Mouse (Mus musculus): ENCODE data around the gene Negr1. TPM values are rescaled to one million over a fixed set of nuclear protein-coding genes. Genes with fewer than 3 reads are reported as not detected.

The Negr1 gene
- total and polyA plus RNA-seq, 3 experiments = 0.65 to 1.1 (median 1.1) TPM

- intact Hi-C loops (cut with DNase I) = no loop called here
- WGBS = 46% methylated on average over 5 of the region's 5 CpGs
Measured at GRCm38 (mm10) chr3:156934778-156935290, 373.2 kb downstream of the Negr1 start.

GRCm38 (mm10) chr3:156947404-156947803 is 385.8 kb downstream of the Negr1 start:
- H3K27me3 ChIP-seq (ENCODE audit: control insufficient read depth, insufficient read depth, low read length) = no peaks in the 10 kb centered on the region
- no peak overlapping the region for H3K9ac ChIP-seq (ENCODE audit: low read depth, low read length)
- no peak overlapping the region for H3K27ac ChIP-seq
- H3K79me2 ChIP-seq (replicated peaks; ENCODE audit: control insufficient read depth, insufficient read depth, low read length) = no peaks in the 10 kb centered on the region
- no peaks in the 10 kb centered on the region for H3K36me3 ChIP-seq (ENCODE audit: control insufficient read depth, insufficient read depth, low read length)
- no peaks in the 10 kb centered on the region for H3K4me1 ChIP-seq (ENCODE audit: control insufficient read depth, insufficient read depth, low read length)
- intact Hi-C loops (cut with DNase I) = no loop called here
- no peak for DNase-seq
- WGBS = 63% methylated on average over 6 of the region's 6 CpGs
- no peak for TF ChIP-seq EP300 (IDR thresholded peaks at IDR 0.05; ENCODE audit: insufficient read depth, low read depth, low read length)
- no peak for TF ChIP-seq CTCF (IDR thresholded peaks at IDR 0.05)
- no peak overlapping the region for H3K4me3 ChIP-seq

More at GRCm38 (mm10) chr3:156934778-156935290, 373.2 kb downstream of the Negr1 start:
- Histone ChIP-seq H3K4me1 (ENCODE audit: control insufficient read depth, insufficient read depth, low read length) (no peaks in the 10 kb centered on the region), H3K36me3 (ENCODE audit: control insufficient read depth, insufficient read depth, low read length) (no peaks in the 10 kb centered on the region), H3K9ac (ENCODE audit: low read depth, low read length) (no peak overlapping the region), H3K27ac (no peak overlapping the region), H3K79me2 (replicated peaks; ENCODE audit: control insufficient read depth, insufficient read depth, low read length) (no peaks in the 10 kb centered on the region), H3K27me3 (ENCODE audit: control insufficient read depth, insufficient read depth, low read length) (no peaks in the 10 kb centered on the region), H3K4me3 (no peak overlapping the region)
- TF ChIP-seq EP300 (IDR thresholded peaks at IDR 0.05; ENCODE audit: insufficient read depth, low read depth, low read length) (no peak), CTCF (IDR thresholded peaks at IDR 0.05) (no peak), POLR2A (IDR thresholded peaks at IDR 0.05; ENCODE audit: insufficient read depth, low read depth, low read length) (no peak)
- no peak for DNase-seq

GRCm38 (mm10) chr3:156952970-156953369 is 391.4 kb downstream of the Negr1 start:
- Histone ChIP-seq H3K4me1 (ENCODE audit: control insufficient read depth, insufficient read depth, low read length) (no peaks in the 10 kb centered on the region), H3K79me2 (replicated peaks; ENCODE audit: control insufficient read depth, insufficient read depth, low read length) (no peaks in the 10 kb centered on the region), H3K9ac (ENCODE audit: low read depth, low read length) (no peak overlapping the region), H3K36me3 (ENCODE audit: control insufficient read depth, insufficient read depth, low read length) (no peaks in the 10 kb centered on the region), H3K4me3 (no peak overlapping the region), H3K27ac (no peak overlapping the region), H3K27me3 (ENCODE audit: control insufficient read depth, insufficient read depth, low read length) (no peaks in the 10 kb centered on the region)
- no peak for DNase-seq
- no peak for TF ChIP-seq POLR2A (IDR thresholded peaks at IDR 0.05; ENCODE audit: insufficient read depth, low read depth, low read length)
- TF ChIP-seq EP300 (IDR thresholded peaks at IDR 0.05; ENCODE audit: insufficient read depth, low read depth, low read length) = no peak
- TF ChIP-seq CTCF (IDR thresholded peaks at IDR 0.05) = no peak
- 41% methylated on average over 6 of the region's 6 CpGs for WGBS
- intact Hi-C loops (cut with DNase I) = no loop called here

- H3K9ac ChIP-seq (ENCODE audit: low read depth, low read length) = no peak overlapping the region
- H3K4me3 ChIP-seq = no peak overlapping the region
- no peaks in the 10 kb centered on the region for H3K79me2 ChIP-seq (replicated peaks; ENCODE audit: control insufficient read depth, insufficient read depth, low read length)
- no peaks in the 10 kb centered on the region for H3K4me1 ChIP-seq (ENCODE audit: control insufficient read depth, insufficient read depth, low read length)
- intact Hi-C loops (cut with DNase I) = no loop called here
- 74% methylated on average over 4 of the region's 4 CpGs for WGBS
- no peaks in the 10 kb centered on the region for H3K27me3 ChIP-seq (ENCODE audit: control insufficient read depth, insufficient read depth, low read length)
- TF ChIP-seq POLR2A (IDR thresholded peaks at IDR 0.05; ENCODE audit: insufficient read depth, low read depth, low read length) (no peak), CTCF (IDR thresholded peaks at IDR 0.05) (no peak), EP300 (IDR thresholded peaks at IDR 0.05; ENCODE audit: insufficient read depth, low read depth, low read length) (no peak)
- H3K36me3 ChIP-seq (ENCODE audit: control insufficient read depth, insufficient read depth, low read length) = no peaks in the 10 kb centered on the region
- no peak for DNase-seq
- H3K27ac ChIP-seq = no peak overlapping the region
Measured at GRCm38 (mm10) chr3:156955094-156955493, 393.5 kb downstream of the Negr1 start.

GRCm38 (mm10) chr3:156958640-156959039 is 397.0 kb downstream of the Negr1 start:
- Histone ChIP-seq H3K27ac (no peak overlapping the region), H3K9ac (ENCODE audit: low read depth, low read length) (no peak overlapping the region), H3K4me3 (no peak overlapping the region), H3K27me3 (ENCODE audit: control insufficient read depth, insufficient read depth, low read length) (no peaks in the 10 kb centered on the region), H3K4me1 (ENCODE audit: control insufficient read depth, insufficient read depth, low read length) (no peaks in the 10 kb centered on the region), H3K36me3 (ENCODE audit: control insufficient read depth, insufficient read depth, low read length) (no peaks in the 10 kb centered on the region), H3K79me2 (replicated peaks; ENCODE audit: control insufficient read depth, insufficient read depth, low read length) (no peaks in the 10 kb centered on the region)
- 94% methylated on average over 7 of the region's 7 CpGs for WGBS
- intact Hi-C loops (cut with DNase I) = no loop called here
- TF ChIP-seq POLR2A (IDR thresholded peaks at IDR 0.05; ENCODE audit: insufficient read depth, low read depth, low read length) (no peak), CTCF (IDR thresholded peaks at IDR 0.05) (no peak), EP300 (IDR thresholded peaks at IDR 0.05; ENCODE audit: insufficient read depth, low read depth, low read length) (no peak)
- DNase-seq = no peak

GRCm38 (mm10) chr3:156968764-156969163 is 407.2 kb downstream of the Negr1 start:
- Histone ChIP-seq H3K4me1 (ENCODE audit: control insufficient read depth, insufficient read depth, low read length) (no peaks in the 10 kb centered on the region), H3K9ac (ENCODE audit: low read depth, low read length) (no peak overlapping the region), H3K4me3 (no peak overlapping the region), H3K79me2 (replicated peaks; ENCODE audit: control insufficient read depth, insufficient read depth, low read length) (no peaks in the 10 kb centered on the region), H3K27me3 (ENCODE audit: control insufficient read depth, insufficient read depth, low read length) (no peaks in the 10 kb centered on the region), H3K27ac (no peak overlapping the region), H3K36me3 (ENCODE audit: control insufficient read depth, insufficient read depth, low read length) (no peaks in the 10 kb centered on the region)
- DNase-seq = no peak
- intact Hi-C loops (cut with DNase I) = no loop called here
- WGBS = 51% methylated on average over 2 of the region's 2 CpGs
- TF ChIP-seq POLR2A (IDR thresholded peaks at IDR 0.05; ENCODE audit: insufficient read depth, low read depth, low read length) (no peak), CTCF (IDR thresholded peaks at IDR 0.05) (no peak), EP300 (IDR thresholded peaks at IDR 0.05; ENCODE audit: insufficient read depth, low read depth, low read length) (no peak)

Measured in heart, adult 2 months (tissue).